Mouse (Mus musculus) spleen, adult 2 months (tissue): ENCODE measurements around the gene Fxyd1. TPM values are rescaled to one million over a fixed set of nuclear protein-coding genes. Genes with fewer than 3 reads are reported as not detected.

ENCODE experiments used
- DNase-seq, 2 experiments: peaks; one replicate each; pipeline versions ENCODE4 v3.0.0 to v3.0.0-alpha.2; 2012 to 2021; ENCODE audit warnings: low spot score in 2 of 2, low read depth in 1 of 2
- H3K27ac ChIP-seq: fragments of 200-500 bp; 2 replicates; pipeline ENCODE4 v1.5.1; 2012; ENCODE audit warnings: low read length, inconsistent platforms; ENCODE audit not compliant: insufficient read depth
- H3K27me3 ChIP-seq: fragments of 200-500 bp; 2 replicates; pipeline ENCODE4 v1.6.1; 2012; ENCODE audit warnings: mild to moderate bottlenecking, moderate library complexity, low read length, inconsistent platforms; ENCODE audit not compliant: control insufficient read depth, insufficient read depth
- H3K36me3 ChIP-seq: fragments of 200-500 bp; 2 replicates; pipeline ENCODE4 v1.6.1; 2012; ENCODE audit warnings: mild to moderate bottlenecking, low read length, inconsistent platforms; ENCODE audit not compliant: control insufficient read depth, insufficient read depth
- H3K4me1 ChIP-seq: fragments of 200-500 bp; 2 replicates; pipeline ENCODE4 v1.6.1; 2011; ENCODE audit warnings: inconsistent platforms; ENCODE audit not compliant: control insufficient read depth, insufficient read depth, insufficient read length
- H3K4me3 ChIP-seq: fragments of 200-500 bp; 2 replicates; pipeline ENCODE4 v1.5.1; 2011; ENCODE audit warnings: mild to moderate bottlenecking, inconsistent platforms; ENCODE audit not compliant: insufficient read depth, insufficient read length; ENCODE audit errors: extremely low read depth
- CTCF ChIP-seq: fragments of 200-500 bp; IDR thresholded peaks from 2 replicates; pipeline ENCODE4 v1.5.1; 2011; ENCODE audit warnings: mild to moderate bottlenecking, inconsistent platforms; ENCODE audit not compliant: insufficient read depth, insufficient read length, insufficient replicate concordance; ENCODE audit errors: extremely low read depth
- POLR2A ChIP-seq: fragments of 200-500 bp; IDR thresholded peaks from 2 replicates; pipeline ENCODE4 v1.6.1; 2011; ENCODE audit warnings: low read depth, low read length, inconsistent platforms
- WGBS: fragments of 180-500 bp; shearing (Covaris S2); methylation state at CpG from one replicate; pipeline ENCODE4 v1.1.7; 2018; 5-methylcytosine and 5-hydroxymethylcytosine counted together
- polyA plus RNA-seq: library from polyadenylated mRNA; depleted of rRNA; stranded (reverse); fragments of >200 nt; gene quantifications from 2 replicates; pipeline ENCODE4 v1.2.3, GENCODE M21; 2012

The Fxyd1 gene
- polyA plus RNA-seq, 1 experiment, result 60.6 TPM

DNA sequence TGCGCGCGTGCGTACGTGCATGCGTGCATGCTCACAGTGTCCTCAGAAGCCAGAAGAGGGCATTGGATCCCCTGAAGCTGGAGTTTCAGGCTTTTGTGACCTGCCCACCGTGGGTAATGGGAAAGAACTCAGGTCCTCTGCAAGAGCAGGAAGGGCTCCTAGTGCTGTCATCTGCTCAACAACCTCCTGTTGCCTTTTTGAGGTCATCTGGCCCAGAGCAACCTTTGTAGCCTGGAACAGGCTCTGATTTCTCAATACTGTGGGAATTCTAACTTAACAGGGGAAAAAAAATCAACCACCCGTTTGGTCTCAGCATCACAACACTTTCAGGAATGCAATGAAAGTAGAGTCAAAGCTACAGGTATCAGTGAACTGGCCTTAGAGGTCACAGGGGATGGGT is 22.7 kb upstream of the Fxyd1 start:
- Histone ChIP-seq H3K36me3 (no peaks in the 10 kb centered on the region), H3K27ac (no peak overlapping the region), H3K4me1 (no peaks in the 10 kb centered on the region), H3K27me3 (no peaks in the 10 kb centered on the region), H3K4me3 (no peak overlapping the region)
- WGBS, result 87% methylated on average over 8 of the region's 8 CpGs
- no peak for DNase-seq
- TF ChIP-seq POLR2A (no peak), CTCF (no peak)

DNA sequence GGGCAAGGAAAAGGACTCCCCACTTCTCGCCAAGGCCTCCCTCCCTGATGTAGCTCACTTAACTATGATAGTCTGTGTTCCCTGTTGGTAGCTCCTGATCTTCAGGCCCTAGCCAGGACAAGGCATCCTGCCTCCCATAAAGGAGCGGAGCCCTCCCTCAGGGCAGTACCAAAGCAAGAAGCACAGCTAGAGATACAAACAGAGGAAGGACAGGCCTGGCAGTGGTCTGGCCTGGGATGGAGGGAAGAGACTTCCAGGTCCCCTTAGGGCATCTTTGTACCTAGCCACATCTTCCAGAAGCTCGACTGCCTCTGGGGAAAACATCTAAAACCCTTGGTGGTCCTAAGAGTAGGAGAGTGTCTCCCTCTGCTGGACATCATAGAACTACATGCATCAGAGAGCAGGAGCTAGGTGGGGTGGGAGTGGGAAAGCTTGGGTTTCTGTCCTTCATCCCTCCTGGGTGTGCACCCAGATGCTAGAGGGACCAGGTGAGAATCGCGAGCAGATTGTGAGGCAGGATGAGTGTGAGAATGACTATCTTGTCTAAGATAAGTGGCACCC is 21.0 kb upstream of the Fxyd1 start:
- Histone ChIP-seq H3K36me3 (no peaks in the 10 kb centered on the region), H3K27me3 (no peaks in the 10 kb centered on the region), H3K4me1 (no peaks in the 10 kb centered on the region), H3K4me3 (no peak overlapping the region), H3K27ac (no peak overlapping the region)
- 48% methylated on average over 5 of the region's 5 CpGs for WGBS
- no peak for DNase-seq
- no peak for TF ChIP-seq POLR2A
- TF ChIP-seq CTCF, result peak; percentile 43; the same call in 1 of the 2 replicates

DNA sequence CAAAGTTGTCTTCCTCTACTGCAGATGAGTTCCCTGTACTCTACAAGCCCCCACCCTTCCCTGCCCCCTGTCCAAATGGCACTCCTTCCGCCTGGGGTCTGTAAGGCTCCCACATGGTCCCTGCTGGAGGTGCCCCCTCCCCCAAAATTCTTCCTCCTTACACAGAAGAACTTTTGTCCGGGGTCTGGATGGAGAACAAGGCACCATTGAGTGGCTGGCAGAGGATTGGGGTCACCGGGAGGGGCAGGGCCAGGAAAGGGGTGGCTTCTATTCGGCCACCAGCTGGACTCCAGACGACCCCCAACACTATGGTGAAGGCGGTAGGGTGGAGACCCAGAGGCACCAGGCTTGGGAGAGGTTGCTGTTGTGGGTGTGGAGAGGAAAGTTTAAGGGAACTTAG is 20.5 kb upstream of the Fxyd1 start:
- no peak for DNase-seq
- H3K4me3 ChIP-seq, result no peak overlapping the region
- no peaks in the 10 kb centered on the region for H3K27me3 ChIP-seq
- TF ChIP-seq POLR2A (no peak), CTCF (no peak)
- WGBS, result 80% methylated on average over 6 of the region's 6 CpGs
- H3K27ac ChIP-seq, result no peak overlapping the region
- no peaks in the 10 kb centered on the region for H3K4me1 ChIP-seq
- no peaks in the 10 kb centered on the region for H3K36me3 ChIP-seq

DNA sequence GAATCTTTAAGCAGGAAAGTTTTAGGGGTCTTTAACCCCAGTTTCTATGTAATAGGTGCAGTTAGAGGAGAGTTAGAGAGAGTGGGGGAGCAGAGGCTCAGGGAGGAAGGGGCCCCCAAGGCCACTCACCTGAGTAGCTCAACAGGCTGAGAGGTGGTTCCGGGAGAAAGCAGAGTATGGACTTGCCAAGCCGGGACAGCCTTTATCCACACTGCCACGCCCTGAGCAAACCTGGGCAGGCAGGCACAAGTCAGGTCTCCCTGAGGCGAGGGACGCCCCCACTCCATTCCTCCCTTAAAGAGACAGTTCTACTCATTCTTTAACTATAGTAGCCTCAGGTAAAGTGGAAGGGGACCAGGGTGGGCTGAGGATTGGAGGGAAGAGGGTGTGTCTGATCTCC is 19.5 kb upstream of the Fxyd1 start, which contains the start of gene Fxyd3:
Fxyd3 (minus strand) TSS at position 213 of the 400 bp plus-strand sequence.
- 85% methylated on average over 5 of the region's 5 CpGs for WGBS

DNA sequence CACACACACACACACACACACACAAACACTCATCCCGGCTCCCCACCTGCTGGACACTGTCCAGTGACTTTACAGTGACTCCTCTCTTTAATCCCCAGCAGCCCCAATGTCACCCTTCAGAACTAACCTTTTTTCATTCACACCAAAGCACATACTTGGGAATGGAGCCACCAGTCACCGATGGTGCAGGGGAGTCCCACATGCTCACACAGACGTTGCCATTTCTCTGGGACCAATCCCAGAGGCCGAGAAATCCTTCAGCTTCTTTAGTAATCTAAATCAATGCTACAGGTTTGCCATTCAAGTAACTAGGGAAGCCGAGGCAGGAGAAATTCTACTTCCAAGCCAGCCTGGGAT is 17.7 kb upstream of the Fxyd1 start:
- TF ChIP-seq CTCF (no peak), POLR2A (no peak)
- WGBS, result 85% methylated on average over 5 of the region's 5 CpGs
- Histone ChIP-seq H3K4me1 (no peaks in the 10 kb centered on the region), H3K27ac (no peak overlapping the region), H3K36me3 (no peaks in the 10 kb centered on the region), H3K4me3 (no peak overlapping the region), H3K27me3 (no peaks in the 10 kb centered on the region)
- no peak for DNase-seq

More for the DNA sequence above, 19.5 kb upstream of the Fxyd1 start, which contains the start of gene Fxyd3:
- DNase-seq, result no peak
- H3K36me3 ChIP-seq, result no peaks in the 10 kb centered on the region
- H3K27me3 ChIP-seq, result no peaks in the 10 kb centered on the region
- no peaks in the 10 kb centered on the region for H3K4me1 ChIP-seq
- no peak within 1 kb of the TSS for H3K4me3 ChIP-seq
- TF ChIP-seq CTCF (no peak), POLR2A (no peak)
- no peak within 1 kb of the TSS for H3K27ac ChIP-seq

- DNase-seq, result no peak
These were observed 17.2 kb upstream of the Fxyd1 start for GRCm38 (mm10) chr7:31074061-31074712.

GRCm38 (mm10) chr7:31073546-31073945 is 16.5 kb upstream of the Fxyd1 start:
- Histone ChIP-seq H3K36me3 (no peaks in the 10 kb centered on the region), H3K4me1 (no peaks in the 10 kb centered on the region), H3K27ac (no peak overlapping the region), H3K4me3 (no peak overlapping the region), H3K27me3 (no peaks in the 10 kb centered on the region)
- TF ChIP-seq POLR2A (no peak), CTCF (no peak)
- no peak for DNase-seq

More at GRCm38 (mm10) chr7:31074061-31074712, 17.2 kb upstream of the Fxyd1 start:
- Histone ChIP-seq H3K36me3 (no peaks in the 10 kb centered on the region), H3K27me3 (no peaks in the 10 kb centered on the region), H3K4me1 (no peaks in the 10 kb centered on the region), H3K4me3 (no peak overlapping the region), H3K27ac (no peak overlapping the region)
- WGBS, result 79% methylated on average over 7 of the region's 7 CpGs
- TF ChIP-seq CTCF (no peak), POLR2A (no peak)
